Mouse (Mus musculus): Measurements from ENCODE around the gene Col19a1.

DNA sequence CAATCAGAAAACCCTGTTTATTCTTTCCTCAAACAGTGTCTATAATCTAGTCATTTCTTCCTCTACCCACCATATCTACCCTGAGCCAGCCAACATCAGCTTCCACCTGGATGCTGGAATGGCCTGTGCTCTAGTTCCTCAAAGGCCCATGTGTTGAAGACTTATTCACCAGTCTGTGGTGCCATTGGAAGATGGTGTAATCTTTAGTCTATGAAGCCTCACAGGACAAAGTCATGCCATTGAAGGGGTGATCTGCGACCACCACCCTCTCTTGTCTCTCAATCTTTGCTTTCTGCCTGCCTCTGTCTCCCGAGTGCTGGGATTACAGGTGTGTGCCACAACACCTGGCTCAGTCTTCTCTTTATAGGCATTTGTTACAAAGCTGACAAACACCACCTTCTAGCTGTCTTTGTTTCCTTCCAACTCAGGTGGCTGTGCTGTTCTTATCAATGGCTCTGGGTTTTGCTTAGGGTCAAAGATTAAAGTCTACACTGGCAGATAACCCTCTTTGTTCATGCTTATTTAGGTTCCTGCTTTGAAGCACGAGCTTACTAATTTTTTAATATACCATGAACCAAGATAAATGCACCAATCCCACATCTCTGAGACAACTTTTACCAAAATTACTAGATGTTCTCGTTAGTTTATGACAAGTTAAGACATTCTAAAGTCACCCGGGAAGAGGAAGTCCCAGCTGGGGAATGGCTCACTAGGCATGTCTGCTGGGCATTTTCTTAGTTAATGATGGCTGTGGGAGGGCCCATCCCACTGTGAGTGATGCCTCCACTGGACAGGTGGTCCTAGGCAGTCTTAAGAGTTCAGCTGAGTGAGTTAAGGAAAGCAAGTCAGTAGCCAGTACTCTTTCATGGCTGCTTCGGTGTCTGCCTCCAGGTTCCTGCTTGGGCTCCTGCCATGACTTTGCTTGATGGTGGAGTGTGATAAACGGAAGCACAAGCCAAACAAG lies 292.0 kb downstream of the Col19a1 start:
- TF ChIP-seq CTCF (IDR thresholded peaks at IDR 0.05) (no peak), POLR2A (IDR thresholded peaks at IDR 0.05; ENCODE audit: insufficient read depth, low read depth, low read length) (no peak), EP300 (IDR thresholded peaks at IDR 0.05; ENCODE audit: insufficient read depth, low read depth, low read length) (no peak)

Measured in heart, adult 2 months (tissue).